Mouse (Mus musculus): ENCODE measurements at regions not wholly inside any gene's neighbourhood (a gene's known extent, or its start where the extent isn't known, plus 50 kb on each side); places are given as distances from the start of the nearest gene placed in this dataset.
"Not testable (repeated sequence)": the region's sequence is repeated elsewhere in the genome, so short reads cannot be mapped to it uniquely, and the experiment has no call there.

GRCm38 (mm10) chr17:94854698-94855097 is 104.9 kb upstream of the Mettl4 start:
- TF ChIP-seq GATA1, TAL1 (IDR thresholded peaks at IDR 0.05; ENCODE audit: low read length): not testable (repeated sequence)

Measured in erythroblast, embryonic 14.5 days (primary cell).